Mouse (Mus musculus) embryonic facial prominence, embryonic 15.5 days (tissue): Measurements from ENCODE around the gene Pnpla8. TPM values are rescaled to one million over a fixed set of nuclear protein-coding genes. Genes with fewer than 3 reads are reported as not detected.
"Not testable (repeated sequence)": the region's sequence is repeated elsewhere in the genome, so short reads cannot be mapped to it uniquely, and the experiment has no call there.

Experiments used
- ATAC-seq: fragments of 200-750 bp; cut with Nextera tagmentation; 2 replicates; pipeline ENCODE4 v1.8.0; 2017; ENCODE audit warnings: low read depth, moderate TSS enrichment; ENCODE audit not compliant: insufficient number of reproducible peaks, low FRiP score, low TSS enrichment
- H3K27ac ChIP-seq: fragments of 300-500 bp; sonication (generic); replicated peaks from 2 replicates; pipeline ENCODE4 v1.5.1; 2015; ENCODE audit warnings: mild to moderate bottlenecking, inconsistent platforms
- H3K27me3 ChIP-seq: fragments of 300-500 bp; sonication (generic); 2 replicates; pipeline ENCODE4 v1.6.1; 2015; ENCODE audit warnings: inconsistent platforms
- H3K36me3 ChIP-seq: fragments of 300-500 bp; sonication (generic); 2 replicates; pipeline ENCODE4 v1.6.1; 2015; ENCODE audit warnings: mild to moderate bottlenecking, inconsistent platforms
- H3K4me1 ChIP-seq: fragments of 300-500 bp; sonication (generic); 2 replicates; pipeline ENCODE4 v1.6.1; 2015; ENCODE audit warnings: inconsistent platforms
- H3K4me2 ChIP-seq: fragments of 300-500 bp; sonication (generic); replicated peaks from 2 replicates; pipeline ENCODE4 v1.6.1; 2015; ENCODE audit warnings: mild to moderate bottlenecking, inconsistent platforms
- H3K4me3 ChIP-seq: fragments of 300-500 bp; sonication (generic); replicated peaks from 2 replicates; pipeline ENCODE4 v1.5.1; 2015; ENCODE audit warnings: mild to moderate bottlenecking, inconsistent platforms
- H3K9ac ChIP-seq: fragments of 300-500 bp; sonication (generic); 2 replicates; pipeline ENCODE4 v1.6.1; 2015; ENCODE audit warnings: inconsistent platforms
- H3K9me3 ChIP-seq: fragments of 300-500 bp; sonication (generic); replicated peaks from 2 replicates; pipeline ENCODE4 v1.6.1; 2016; ENCODE audit warnings: inconsistent platforms
- WGBS: fragments of 180-500 bp; shearing (Covaris S2); methylation state at CpG from one replicate; pipeline ENCODE4 v1.1.7; 2015; 5-methylcytosine and 5-hydroxymethylcytosine counted together
- polyA plus RNA-seq: library from polyadenylated mRNA; unstranded; fragments of >200 nt; fragmentation: Nextera tagmentation; extraction: Ambion mirVana; gene quantifications from 2 replicates; pipeline ENCODE4 v1.2.1, GENCODE M21; 2015

The Pnpla8 gene
- polyA plus RNA-seq, 1 experiment from 2014 or later, result 66.0 TPM

GRCm38 (mm10) chr12:44274125-44274835 is 53.1 kb downstream of the Pnpla8 start:
- Histone ChIP-seq H3K9me3 (no peaks in the 10 kb centered on the region), H3K27ac (no peak overlapping the region), H3K4me3 (no peak overlapping the region), H3K4me1 (no peaks in the 10 kb centered on the region), H3K4me2 (no peak overlapping the region), H3K9ac (no peak overlapping the region), H3K27me3 (no peaks in the 10 kb centered on the region), H3K36me3 (no peaks in the 10 kb centered on the region)
- ATAC-seq, result no peak
- 91% methylated on average over 6 of the region's 6 CpGs for WGBS

GRCm38 (mm10) chr12:44280147-44280546 is 59.0 kb downstream of the Pnpla8 start:
- H3K36me3 ChIP-seq, H3K9me3 ChIP-seq, H3K27me3 ChIP-seq, ATAC-seq, H3K4me3 ChIP-seq, H3K4me1 ChIP-seq, H3K9ac ChIP-seq, H3K4me2 ChIP-seq, H3K27ac ChIP-seq: not testable (repeated sequence)
- WGBS, result 75% methylated on average over 2 of the region's 2 CpGs

- ATAC-seq, result no peak
- no peak overlapping the region for H3K9ac ChIP-seq
- WGBS, result 82% methylated on average over 3 of the region's 3 CpGs
- no peaks in the 10 kb centered on the region for H3K27me3 ChIP-seq
- H3K4me2 ChIP-seq, result no peak overlapping the region
- no peak overlapping the region for H3K4me3 ChIP-seq
- no peak overlapping the region for H3K27ac ChIP-seq
- H3K9me3 ChIP-seq, result no peaks in the 10 kb centered on the region
- H3K36me3 ChIP-seq, result no peaks in the 10 kb centered on the region
- no peaks in the 10 kb centered on the region for H3K4me1 ChIP-seq
Measured at GRCm38 (mm10) chr12:44281534-44281933, 60.4 kb downstream of the Pnpla8 start.

DNA sequence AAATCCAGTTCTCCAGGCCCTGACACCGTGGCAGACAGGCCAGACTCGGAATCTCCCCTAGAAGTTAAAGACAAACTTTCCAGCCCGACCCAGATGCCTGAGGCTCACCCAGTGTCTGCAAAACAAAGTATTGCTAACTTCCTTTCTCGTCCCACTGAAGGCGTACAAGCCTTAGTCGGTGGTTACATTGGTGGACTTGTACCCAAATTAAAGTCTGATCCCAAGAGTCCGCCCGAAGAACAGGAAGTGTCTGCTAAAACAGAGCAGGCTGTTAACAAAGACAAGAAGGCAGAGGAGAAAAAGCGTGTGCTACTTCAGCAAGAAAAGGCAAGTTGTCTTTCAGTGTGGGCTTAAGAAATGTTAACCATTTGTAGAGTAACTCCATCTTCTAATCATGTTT is 62.2 kb downstream of the Pnpla8 start:
- Histone ChIP-seq H3K36me3 (no peaks in the 10 kb centered on the region), H3K9me3 (no peaks in the 10 kb centered on the region), H3K27ac (no peak overlapping the region), H3K27me3 (no peaks in the 10 kb centered on the region), H3K4me1 (no peaks in the 10 kb centered on the region), H3K4me3 (no peak overlapping the region), H3K4me2 (no peak overlapping the region), H3K9ac (no peak overlapping the region)
- WGBS, result 24% methylated on average over 9 of the region's 9 CpGs
- ATAC-seq, result no peak

DNA sequence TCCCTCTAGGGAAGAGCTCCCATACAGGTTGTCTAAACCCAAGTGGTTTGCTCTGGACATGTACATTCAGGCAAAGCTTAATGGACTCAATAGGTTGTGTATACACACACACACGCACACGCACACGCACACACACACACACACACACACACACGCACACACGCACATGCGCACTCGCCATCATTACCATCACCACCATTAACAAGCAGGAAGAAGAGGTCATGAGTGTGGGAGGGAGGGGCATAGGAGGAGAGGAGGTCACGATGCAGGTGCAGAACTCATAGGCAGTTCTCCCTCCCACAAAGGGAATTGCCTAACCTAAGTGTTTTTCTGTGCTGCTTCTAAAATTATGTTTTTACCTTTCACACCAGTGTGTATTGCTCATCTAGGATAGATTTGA is 65.8 kb downstream of the Pnpla8 start:
- peaks cover 9% of the 10 kb centered on the region; the same call in 1 of the 2 replicates for H3K36me3 ChIP-seq
- no peaks in the 10 kb centered on the region for H3K4me1 ChIP-seq
- 92% methylated on average over 8 of the region's 8 CpGs for WGBS

GRCm38 (mm10) chr12:44292281-44292680 is 71.1 kb downstream of the Pnpla8 start:
- H3K4me3 ChIP-seq, result no peak overlapping the region

More for the DNA sequence above, 65.8 kb downstream of the Pnpla8 start:
- ATAC-seq, result no peak
- Histone ChIP-seq H3K9me3 (no peaks in the 10 kb centered on the region), H3K27ac (no peak overlapping the region), H3K27me3 (no peaks in the 10 kb centered on the region), H3K9ac (no peak overlapping the region), H3K4me3 (no peak overlapping the region), H3K4me2 (no peak overlapping the region)

GRCm38 (mm10) chr12:44300793-44301192 is 79.6 kb downstream of the Pnpla8 start:
- Histone ChIP-seq H3K4me1 (no peaks in the 10 kb centered on the region), H3K4me2 (no peak overlapping the region)

More at GRCm38 (mm10) chr12:44292281-44292680, 71.1 kb downstream of the Pnpla8 start:
- no peak for ATAC-seq
- H3K9me3 ChIP-seq, result no peaks in the 10 kb centered on the region
- no peak overlapping the region for H3K27ac ChIP-seq
- H3K36me3 ChIP-seq, result peaks cover 14% of the 10 kb centered on the region; the same call in 1 of the 2 replicates
- no peak overlapping the region for H3K9ac ChIP-seq
- no peak overlapping the region for H3K4me2 ChIP-seq
- H3K27me3 ChIP-seq, result no peaks in the 10 kb centered on the region
- no peaks in the 10 kb centered on the region for H3K4me1 ChIP-seq

DNA sequence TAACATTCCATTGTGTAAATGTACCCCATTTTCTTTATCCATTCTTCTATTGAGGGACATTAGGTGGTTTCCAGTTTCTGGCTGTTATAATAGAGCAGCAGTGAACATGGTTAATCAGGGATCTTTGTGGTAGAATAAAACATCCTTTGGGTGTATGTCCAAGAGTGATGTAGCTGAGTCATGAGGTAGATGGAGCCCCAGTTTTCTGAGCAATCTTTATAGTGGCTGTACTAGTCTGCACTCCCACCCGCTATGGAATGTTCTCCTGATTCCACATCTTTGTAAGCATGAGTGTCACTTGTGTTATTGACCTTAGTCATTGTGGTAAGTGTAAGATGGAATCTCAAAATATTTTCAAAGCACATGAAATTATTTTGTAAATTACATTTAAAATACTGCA is 82.8 kb downstream of the Pnpla8 start:
- H3K4me1 ChIP-seq, result no peaks in the 10 kb centered on the region
- WGBS, result 98% methylated on average over 1 of the region's 1 CpGs
- no peaks in the 10 kb centered on the region for H3K9me3 ChIP-seq
- H3K9ac ChIP-seq, result no peak overlapping the region
- no peaks in the 10 kb centered on the region for H3K27me3 ChIP-seq
- no peak overlapping the region for H3K4me3 ChIP-seq
- H3K36me3 ChIP-seq, result peaks cover 23% of the 10 kb centered on the region
- H3K4me2 ChIP-seq, result no peak overlapping the region
- ATAC-seq, result no peak
- H3K27ac ChIP-seq, result no peak overlapping the region

More at GRCm38 (mm10) chr12:44300793-44301192, 79.6 kb downstream of the Pnpla8 start:
- Histone ChIP-seq H3K36me3 (peaks cover 15% of the 10 kb centered on the region; the same call in 1 of the 2 replicates), H3K27ac (no peak overlapping the region), H3K4me3 (no peak overlapping the region), H3K9me3 (no peaks in the 10 kb centered on the region), H3K27me3 (no peaks in the 10 kb centered on the region), H3K9ac (no peak overlapping the region)
- ATAC-seq, result no peak

GRCm38 (mm10) chr12:44304869-44305268 is 83.7 kb downstream of the Pnpla8 start:
- H3K9me3 ChIP-seq, result no peaks in the 10 kb centered on the region
- no peak for ATAC-seq
- WGBS, result 84% methylated on average over 5 of the region's 5 CpGs
- H3K9ac ChIP-seq, result no peak overlapping the region
- no peak overlapping the region for H3K4me3 ChIP-seq
- no peaks in the 10 kb centered on the region for H3K27me3 ChIP-seq
- H3K36me3 ChIP-seq, result peaks cover 23% of the 10 kb centered on the region
- H3K27ac ChIP-seq, result no peak overlapping the region
- H3K4me2 ChIP-seq, result no peak overlapping the region
- no peaks in the 10 kb centered on the region for H3K4me1 ChIP-seq

- Histone ChIP-seq H3K36me3 (peaks cover 24% of the 10 kb centered on the region), H3K9ac (no peak overlapping the region), H3K9me3 (no peaks in the 10 kb centered on the region), H3K4me1 (no peaks in the 10 kb centered on the region), H3K27me3 (no peaks in the 10 kb centered on the region), H3K27ac (no peak overlapping the region), H3K4me2 (no peak overlapping the region), H3K4me3 (no peak overlapping the region)
- ATAC-seq, result no peak
- WGBS, result 87% methylated on average over 3 of the region's 3 CpGs
Measured at GRCm38 (mm10) chr12:44308221-44308620, 87.1 kb downstream of the Pnpla8 start.

DNA sequence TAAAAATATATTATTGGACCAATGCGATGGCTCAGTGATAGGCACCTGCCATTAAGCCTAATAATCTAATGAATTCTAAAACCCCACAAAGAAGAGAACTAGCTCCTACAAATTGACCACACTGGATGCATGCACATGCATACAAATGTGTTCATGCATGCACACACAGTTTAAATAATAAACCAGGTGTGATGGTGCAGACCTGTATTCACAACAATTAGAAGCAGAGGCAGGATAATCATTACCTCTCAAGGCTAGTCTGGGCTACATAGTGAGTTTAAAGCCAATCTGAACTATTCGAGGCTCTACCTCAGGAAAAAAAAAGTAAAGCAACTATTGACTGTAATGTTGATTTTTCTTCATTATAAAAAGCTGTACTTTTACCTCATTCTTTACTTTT is 94.0 kb downstream of the Pnpla8 start:
- H3K4me1 ChIP-seq, result no peaks in the 10 kb centered on the region
- H3K27me3 ChIP-seq, result no peaks in the 10 kb centered on the region
- WGBS, result 83% methylated on average over 2 of the region's 2 CpGs
- H3K9me3 ChIP-seq, result no peaks in the 10 kb centered on the region
- H3K4me2 ChIP-seq, result no peak overlapping the region
- no peak overlapping the region for H3K9ac ChIP-seq
- no peak overlapping the region for H3K27ac ChIP-seq
- H3K36me3 ChIP-seq, result 0 out of 2 replicates have a peak, but pooled peaks cover 7% of the 10 kb centered on the region
- ATAC-seq, result no peak
- no peak overlapping the region for H3K4me3 ChIP-seq

- peaks cover 5% of the 10 kb centered on the region for H3K27me3 ChIP-seq
- no peak for ATAC-seq
- H3K4me1 ChIP-seq, result peaks cover 9% of the 10 kb centered on the region
- no peak overlapping the region for H3K27ac ChIP-seq
- H3K4me2 ChIP-seq, result no peak overlapping the region
- no peak overlapping the region for H3K9ac ChIP-seq
- H3K4me3 ChIP-seq, result no peak overlapping the region
- no peaks in the 10 kb centered on the region for H3K36me3 ChIP-seq
- no peaks in the 10 kb centered on the region for H3K9me3 ChIP-seq
Measured at GRCm38 (mm10) chr12:44325091-44325490, 103.9 kb downstream of the Pnpla8 start.
